Mouse (Mus musculus): ENCODE data around the gene Fkbp1a. TPM values are rescaled to one million over a fixed set of nuclear protein-coding genes. Genes with fewer than 3 reads are reported as not detected.
A peak's percentile ranks its signal among the peaks of the same experiment; 100 is the strongest.

The Fkbp1a gene
- polyA plus RNA-seq, 1 experiment from 2014 or later, result 640 TPM

DNA sequence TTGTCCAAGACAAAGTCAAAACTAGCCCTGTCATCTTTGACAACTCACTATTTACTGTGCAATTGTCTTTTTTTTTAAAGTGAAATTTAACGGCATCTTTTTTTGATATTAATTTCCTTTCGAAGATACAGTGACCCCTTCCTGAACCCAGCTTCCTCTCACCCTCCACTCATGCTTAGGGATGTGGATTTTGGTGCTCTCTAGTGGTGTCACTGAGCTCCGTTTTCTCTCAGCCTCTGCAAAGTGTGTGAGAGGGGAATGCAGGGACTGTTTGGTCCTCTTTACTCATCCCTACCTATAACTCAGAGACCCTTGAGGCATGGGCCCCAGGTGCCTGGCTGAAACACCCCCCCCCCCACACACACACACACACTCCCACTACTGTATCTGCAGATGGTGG is 43.7 kb downstream of the Fkbp1a start:
- no peaks in the 10 kb centered on the region for H3K9me3 ChIP-seq (replicated peaks; ENCODE audit: control insufficient read depth, low read length)
- H3K9ac ChIP-seq (ENCODE audit: low read length), result no peak overlapping the region
- no peaks in the 10 kb centered on the region for H3K4me1 ChIP-seq (ENCODE audit: control insufficient read depth, insufficient read depth, low read length)
- H3K4me3 ChIP-seq (ENCODE audit: low read length), result no peak overlapping the region
- no peak overlapping the region for H3K4me2 ChIP-seq (ENCODE audit: low read depth, low read length)
- ATAC-seq (replicated peaks; ENCODE audit: extremely low read depth, insufficient read depth, low FRiP score), result no peak
- H3K36me3 ChIP-seq (ENCODE audit: control insufficient read depth, insufficient read depth), result no peaks in the 10 kb centered on the region
- no peaks in the 10 kb centered on the region for H3K27me3 ChIP-seq (ENCODE audit: control insufficient read depth, insufficient read depth, low read length)
- 33% methylated on average over 3 of the region's 3 CpGs for whole genome bisulfite sequencing
- no peak overlapping the region for H3K27ac ChIP-seq (ENCODE audit: low read length)

DNA sequence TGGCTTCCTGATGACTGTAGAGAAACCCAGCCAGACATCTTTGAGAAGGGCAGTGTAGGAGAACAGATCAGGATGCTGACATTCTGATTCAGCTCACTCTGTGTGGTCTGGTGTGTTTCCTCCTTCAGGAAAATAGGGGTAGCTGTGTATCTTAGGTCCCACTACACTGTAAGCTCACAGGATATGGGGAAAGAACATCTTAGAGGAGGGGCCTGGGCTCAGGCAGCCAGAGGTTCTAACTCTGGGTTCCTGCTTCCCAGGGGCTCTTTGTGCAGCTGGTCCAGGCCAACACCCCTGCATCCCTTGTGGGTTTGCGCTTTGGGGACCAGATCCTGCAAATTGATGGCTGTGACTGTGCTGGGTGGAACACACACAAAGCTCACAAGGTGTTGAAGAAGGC is 44.5 kb downstream of the Fkbp1a start:
- Histone ChIP-seq H3K9me3 (replicated peaks; ENCODE audit: control insufficient read depth, low read length) (no peaks in the 10 kb centered on the region), H3K4me3 (ENCODE audit: low read length) (no peak overlapping the region), H3K9ac (ENCODE audit: low read length) (no peak overlapping the region), H3K36me3 (ENCODE audit: control insufficient read depth, insufficient read depth) (no peaks in the 10 kb centered on the region), H3K27me3 (ENCODE audit: control insufficient read depth, insufficient read depth, low read length) (0 out of 2 replicates have a peak, but pooled peaks cover 2% of the 10 kb centered on the region), H3K4me2 (ENCODE audit: low read depth, low read length) (no peak overlapping the region), H3K4me1 (ENCODE audit: control insufficient read depth, insufficient read depth, low read length) (no peaks in the 10 kb centered on the region), H3K27ac (ENCODE audit: low read length) (no peak overlapping the region)
- no peak for ATAC-seq (replicated peaks; ENCODE audit: extremely low read depth, insufficient read depth, low FRiP score)
- 79% methylated on average over 1 of the region's 1 CpGs for WGBS

DNA sequence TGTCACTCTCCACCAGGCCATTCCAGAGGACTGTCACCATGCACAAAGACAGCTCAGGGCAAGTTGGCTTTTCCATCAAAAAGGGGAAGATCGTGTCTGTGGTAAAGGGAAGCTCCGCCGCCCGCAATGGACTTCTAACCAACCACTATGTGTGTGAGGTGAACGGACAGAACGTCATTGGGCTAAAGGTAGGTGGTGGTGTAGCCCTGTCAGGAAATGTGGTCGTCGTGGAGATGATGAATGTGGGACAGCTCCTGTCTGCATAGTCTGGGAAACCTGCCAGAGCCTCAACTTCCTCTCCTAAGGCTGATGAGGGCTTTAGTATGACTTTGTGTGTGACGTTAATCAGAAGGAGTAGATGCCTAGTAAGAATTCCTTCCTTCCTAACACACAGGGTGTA is 45.0 kb downstream of the Fkbp1a start:
- no peak overlapping the region for H3K27ac ChIP-seq (ENCODE audit: low read length)
- WGBS, result 50% methylated on average over 9 of the region's 9 CpGs
- H3K4me2 ChIP-seq (ENCODE audit: low read depth, low read length), result no peak overlapping the region
- H3K4me1 ChIP-seq (ENCODE audit: control insufficient read depth, insufficient read depth, low read length), result no peaks in the 10 kb centered on the region
- no peak overlapping the region for H3K4me3 ChIP-seq (ENCODE audit: low read length)
- H3K9ac ChIP-seq (ENCODE audit: low read length), result no peak overlapping the region
- 0 out of 2 replicates have a peak, but pooled peaks cover 2% of the 10 kb centered on the region for H3K27me3 ChIP-seq (ENCODE audit: control insufficient read depth, insufficient read depth, low read length)
- no peaks in the 10 kb centered on the region for H3K9me3 ChIP-seq (replicated peaks; ENCODE audit: control insufficient read depth, low read length)
- 0 out of 2 replicates have a peak, but pooled peaks have one; percentile 17 for ATAC-seq (replicated peaks; ENCODE audit: extremely low read depth, insufficient read depth, low FRiP score)
- no peaks in the 10 kb centered on the region for H3K36me3 ChIP-seq (ENCODE audit: control insufficient read depth, insufficient read depth)

DNA sequence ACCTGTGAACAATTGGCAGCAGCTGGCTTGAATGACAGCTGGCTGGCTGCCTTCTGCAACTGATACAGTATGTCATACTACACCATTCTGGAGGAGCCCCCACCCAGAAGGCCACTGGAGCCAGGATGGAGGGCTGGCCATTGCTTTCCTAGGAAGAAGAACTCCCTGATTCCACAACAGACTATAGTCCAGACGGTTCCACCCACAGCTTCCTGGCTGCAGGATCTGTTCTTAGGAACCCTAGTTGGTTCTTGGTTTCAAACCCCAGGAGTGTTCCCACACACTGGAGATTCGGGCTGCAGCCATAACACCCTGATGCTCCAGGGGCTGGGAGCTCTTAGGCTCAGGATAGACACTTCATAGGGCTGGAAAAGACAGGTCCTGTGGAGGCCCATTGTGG is 55.8 kb downstream of the Fkbp1a start:
- H3K27me3 ChIP-seq (ENCODE audit: control insufficient read depth, insufficient read depth, low read length), result 0 out of 2 replicates have a peak, but pooled peaks cover 2% of the 10 kb centered on the region
- 58% methylated on average over 2 of the region's 2 CpGs for WGBS
- H3K9me3 ChIP-seq (replicated peaks; ENCODE audit: control insufficient read depth, low read length), result no peaks in the 10 kb centered on the region
- no peak for ATAC-seq (replicated peaks; ENCODE audit: extremely low read depth, insufficient read depth, low FRiP score)
- H3K4me3 ChIP-seq (ENCODE audit: low read length), result no peak overlapping the region
- no peaks in the 10 kb centered on the region for H3K36me3 ChIP-seq (ENCODE audit: control insufficient read depth, insufficient read depth)
- H3K9ac ChIP-seq (ENCODE audit: low read length), result no peak overlapping the region
- no peaks in the 10 kb centered on the region for H3K4me1 ChIP-seq (ENCODE audit: control insufficient read depth, insufficient read depth, low read length)
- H3K27ac ChIP-seq (ENCODE audit: low read length), result no peak overlapping the region
- H3K4me2 ChIP-seq (ENCODE audit: low read depth, low read length), result no peak overlapping the region

DNA sequence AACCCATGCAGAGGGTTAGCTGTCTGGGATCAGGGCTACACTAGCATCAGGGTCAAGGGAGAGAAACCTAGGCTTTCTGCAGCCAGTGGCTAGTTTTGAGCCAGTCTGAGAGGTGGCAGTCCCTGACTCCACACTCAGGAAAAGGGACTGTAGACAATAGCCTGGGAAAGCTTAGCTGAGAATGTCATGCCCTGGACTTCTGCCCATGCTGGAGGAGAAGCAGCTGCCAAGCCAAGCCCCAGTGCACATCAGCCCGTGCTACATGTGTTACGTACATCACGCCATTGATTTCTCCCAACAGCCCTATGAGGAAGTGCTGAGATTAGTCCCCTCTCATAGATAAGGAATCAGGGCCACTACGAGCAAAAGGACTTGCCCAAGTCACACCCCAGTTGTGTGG is 59.8 kb downstream of the Fkbp1a start:
- no peak for ATAC-seq (replicated peaks; ENCODE audit: extremely low read depth, insufficient read depth, low FRiP score)
- WGBS, result 32% methylated on average over 4 of the region's 4 CpGs
- Histone ChIP-seq H3K4me1 (ENCODE audit: control insufficient read depth, insufficient read depth, low read length) (no peaks in the 10 kb centered on the region), H3K4me2 (ENCODE audit: low read depth, low read length) (no peak overlapping the region), H3K27me3 (ENCODE audit: control insufficient read depth, insufficient read depth, low read length) (0 out of 2 replicates have a peak, but pooled peaks cover 2% of the 10 kb centered on the region), H3K9ac (ENCODE audit: low read length) (no peak overlapping the region), H3K4me3 (ENCODE audit: low read length) (no peak overlapping the region), H3K36me3 (ENCODE audit: control insufficient read depth, insufficient read depth) (no peaks in the 10 kb centered on the region), H3K9me3 (replicated peaks; ENCODE audit: control insufficient read depth, low read length) (no peaks in the 10 kb centered on the region), H3K27ac (ENCODE audit: low read length) (no peak overlapping the region)

DNA sequence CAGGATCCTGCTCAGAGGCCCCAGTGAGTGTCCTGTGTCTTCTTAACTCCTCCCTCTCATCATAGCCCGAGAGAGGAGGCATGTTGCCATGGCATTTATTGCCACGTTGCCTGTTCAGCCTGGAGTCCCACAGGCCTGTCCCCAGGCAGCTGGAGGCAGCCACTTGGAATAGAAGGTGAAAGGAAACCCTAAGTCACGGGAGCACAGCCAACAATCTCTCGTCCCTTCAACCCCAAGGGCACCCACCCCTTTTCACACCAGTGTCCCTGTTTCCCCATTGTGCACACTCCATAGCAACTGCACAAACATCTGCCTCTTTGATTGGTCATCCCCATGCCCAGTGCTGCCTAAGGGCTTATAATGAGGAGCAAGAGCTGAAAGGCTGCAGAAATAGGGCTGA is 61.3 kb downstream of the Fkbp1a start:
- Histone ChIP-seq H3K9ac (ENCODE audit: low read length) (no peak overlapping the region), H3K36me3 (ENCODE audit: control insufficient read depth, insufficient read depth) (no peaks in the 10 kb centered on the region), H3K9me3 (replicated peaks; ENCODE audit: control insufficient read depth, low read length) (no peaks in the 10 kb centered on the region), H3K27ac (ENCODE audit: low read length) (no peak overlapping the region), H3K27me3 (ENCODE audit: control insufficient read depth, insufficient read depth, low read length) (0 out of 2 replicates have a peak, but pooled peaks cover 2% of the 10 kb centered on the region), H3K4me3 (ENCODE audit: low read length) (no peak overlapping the region), H3K4me1 (ENCODE audit: control insufficient read depth, insufficient read depth, low read length) (no peaks in the 10 kb centered on the region), H3K4me2 (ENCODE audit: low read depth, low read length) (no peak overlapping the region)
- 37% methylated on average over 4 of the region's 4 CpGs for WGBS
- no peak for ATAC-seq (replicated peaks; ENCODE audit: extremely low read depth, insufficient read depth, low FRiP score)

DNA sequence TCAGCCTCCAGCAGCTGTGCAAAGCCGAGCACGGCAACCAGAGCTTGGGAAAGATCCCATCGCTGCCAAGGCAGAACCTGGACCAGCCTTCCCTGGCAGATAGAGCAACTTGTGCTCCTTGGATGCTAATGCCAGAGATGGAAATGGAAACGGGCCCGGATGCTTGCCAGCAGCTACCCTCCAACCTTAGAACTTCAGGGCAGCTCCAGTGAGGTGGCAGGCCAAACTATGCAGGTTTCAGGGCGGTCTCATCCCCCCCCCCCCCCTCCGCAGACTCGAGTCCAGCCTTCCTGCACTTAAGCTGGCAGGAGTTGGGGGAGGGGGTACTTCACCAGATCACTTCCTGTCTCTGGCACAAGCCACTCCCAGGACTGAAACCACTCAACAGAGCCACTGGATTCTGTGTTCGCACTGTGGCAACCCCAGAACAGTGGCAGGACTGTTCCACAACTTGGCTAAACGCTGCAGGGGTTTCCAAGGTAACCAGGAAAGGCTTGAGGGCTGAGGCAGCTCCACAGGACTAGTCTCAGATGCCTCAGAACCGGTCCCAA is 63.2 kb downstream of the Fkbp1a start:
- no peak for ATAC-seq (replicated peaks; ENCODE audit: extremely low read depth, insufficient read depth, low FRiP score)
- Histone ChIP-seq H3K9me3 (replicated peaks; ENCODE audit: control insufficient read depth, low read length) (no peaks in the 10 kb centered on the region), H3K4me3 (ENCODE audit: low read length) (no peak overlapping the region), H3K36me3 (ENCODE audit: control insufficient read depth, insufficient read depth) (no peaks in the 10 kb centered on the region), H3K4me2 (ENCODE audit: low read depth, low read length) (no peak overlapping the region), H3K27me3 (ENCODE audit: control insufficient read depth, insufficient read depth, low read length) (0 out of 2 replicates have a peak, but pooled peaks cover 2% of the 10 kb centered on the region), H3K4me1 (ENCODE audit: control insufficient read depth, insufficient read depth, low read length) (no peaks in the 10 kb centered on the region), H3K27ac (ENCODE audit: low read length) (no peak overlapping the region), H3K9ac (ENCODE audit: low read length) (no peak overlapping the region)
- WGBS, result 35% methylated on average over 11 of the region's 11 CpGs

DNA sequence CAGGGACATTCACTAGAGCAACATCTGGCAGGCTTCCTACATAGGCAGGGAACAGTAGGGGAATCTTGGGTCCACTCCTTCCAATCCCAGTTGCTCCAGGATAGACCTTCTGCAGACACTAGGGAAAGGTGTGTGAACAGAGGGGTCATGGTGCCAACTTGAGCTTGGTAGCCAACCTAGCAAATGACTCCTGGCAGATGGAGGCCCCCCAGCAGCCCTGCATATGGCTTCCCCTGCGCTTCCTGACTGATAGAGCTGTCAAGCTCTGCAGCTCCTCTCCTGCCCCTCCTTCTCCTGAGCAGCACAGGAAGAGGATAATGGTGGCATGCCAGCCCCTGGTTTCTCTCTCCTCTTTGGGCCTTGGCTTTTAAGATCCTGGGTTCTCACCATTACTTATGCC is 66.2 kb downstream of the Fkbp1a start:
- Histone ChIP-seq H3K4me1 (ENCODE audit: control insufficient read depth, insufficient read depth, low read length) (no peaks in the 10 kb centered on the region), H3K9me3 (replicated peaks; ENCODE audit: control insufficient read depth, low read length) (no peaks in the 10 kb centered on the region), H3K4me2 (ENCODE audit: low read depth, low read length) (no peak overlapping the region), H3K27ac (ENCODE audit: low read length) (no peak overlapping the region), H3K9ac (ENCODE audit: low read length) (no peak overlapping the region), H3K4me3 (ENCODE audit: low read length) (no peak overlapping the region), H3K36me3 (ENCODE audit: control insufficient read depth, insufficient read depth) (no peaks in the 10 kb centered on the region), H3K27me3 (ENCODE audit: control insufficient read depth, insufficient read depth, low read length) (0 out of 2 replicates have a peak, but pooled peaks cover 2% of the 10 kb centered on the region)
- WGBS, result 62% methylated on average over 1 of the region's 1 CpGs
- no peak for ATAC-seq (replicated peaks; ENCODE audit: extremely low read depth, insufficient read depth, low FRiP score)

DNA sequence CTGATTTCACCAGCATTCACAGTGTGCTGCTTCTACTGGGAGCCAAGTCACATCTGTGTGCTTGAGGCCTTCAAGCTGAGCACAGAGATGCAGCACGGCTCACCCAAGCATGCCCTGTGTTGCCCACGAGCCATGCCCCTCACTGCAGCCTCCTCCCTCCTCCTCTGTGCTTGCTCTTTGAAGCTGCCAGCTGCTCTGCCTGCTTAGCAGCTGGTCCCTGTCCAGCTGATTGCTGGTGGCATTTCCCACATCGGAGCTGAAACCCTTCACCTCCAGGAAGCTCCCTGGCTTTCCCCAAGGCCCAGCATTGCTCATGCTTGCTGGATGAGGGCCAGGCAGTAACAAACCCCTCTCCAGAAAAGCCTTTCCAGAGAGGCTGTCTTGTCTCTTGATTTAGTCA is 67.7 kb downstream of the Fkbp1a start:
- H3K4me3 ChIP-seq (ENCODE audit: low read length), result no peak overlapping the region
- H3K27me3 ChIP-seq (ENCODE audit: control insufficient read depth, insufficient read depth, low read length), result 0 out of 2 replicates have a peak, but pooled peaks cover 2% of the 10 kb centered on the region
- H3K9me3 ChIP-seq (replicated peaks; ENCODE audit: control insufficient read depth, low read length), result no peaks in the 10 kb centered on the region
- H3K27ac ChIP-seq (ENCODE audit: low read length), result no peak overlapping the region
- no peak overlapping the region for H3K9ac ChIP-seq (ENCODE audit: low read length)
- ATAC-seq (replicated peaks; ENCODE audit: extremely low read depth, insufficient read depth, low FRiP score), result no peak
- H3K4me2 ChIP-seq (ENCODE audit: low read depth, low read length), result no peak overlapping the region
- no peaks in the 10 kb centered on the region for H3K36me3 ChIP-seq (ENCODE audit: control insufficient read depth, insufficient read depth)
- 48% methylated on average over 3 of the region's 3 CpGs for WGBS
- H3K4me1 ChIP-seq (ENCODE audit: control insufficient read depth, insufficient read depth, low read length), result no peaks in the 10 kb centered on the region
